Mouse (Mus musculus) urinary bladder, postnatal 10 days (tissue): ENCODE data around the gene Zfand2a.
A peak's percentile ranks its signal among the peaks of the same experiment; 100 is the strongest.

Source experiments
- DNase-seq: peaks from one replicate; pipeline ENCODE4 v3.0.0; 2022; ENCODE audit warnings: low spot score

Zfand2a gene

GRCm38 (mm10) chr5:139484185-139484814 is at the start of gene Zfand2a:
Gene Zfand2a (minus strand): TSS chr5:139484549.
- peak; percentile 98 for DNase-seq

GRCm38 (mm10) chr5:139528851-139529250 is 44.5 kb upstream of the Zfand2a start:
- no peak for DNase-seq

- no peak for DNase-seq
Observed at GRCm38 (mm10) chr5:139521987-139522386, 37.6 kb upstream of the Zfand2a start.

GRCm38 (mm10) chr5:139520069-139520834 is 35.9 kb upstream of the Zfand2a start:
- DNase-seq, result no peak

- DNase-seq, result no peak
Observed at GRCm38 (mm10) chr5:139516281-139516680, 31.9 kb upstream of the Zfand2a start.

GRCm38 (mm10) chr5:139512201-139512600 is 27.9 kb upstream of the Zfand2a start:
- no peak for DNase-seq

- DNase-seq, result no peak
Observed at GRCm38 (mm10) chr5:139510682-139511366, 26.5 kb upstream of the Zfand2a start.

- no peak for DNase-seq
Observed at GRCm38 (mm10) chr5:139506207-139506606, 21.9 kb upstream of the Zfand2a start.

GRCm38 (mm10) chr5:139505073-139505606 is 20.8 kb upstream of the Zfand2a start:
- DNase-seq, result peak; percentile 43

- DNase-seq, result no peak
Observed at GRCm38 (mm10) chr5:139502281-139502680, 17.9 kb upstream of the Zfand2a start.

GRCm38 (mm10) chr5:139498791-139499190 is 14.4 kb upstream of the Zfand2a start:
- DNase-seq, result no peak

GRCm38 (mm10) chr5:139496939-139497338 is 12.6 kb upstream of the Zfand2a start:
- DNase-seq, result no peak

GRCm38 (mm10) chr5:139495019-139495669 is 10.8 kb upstream of the Zfand2a start:
- DNase-seq, result no peak

- DNase-seq, result no peak
Observed at GRCm38 (mm10) chr5:139493690-139494089, 9.3 kb upstream of the Zfand2a start.

GRCm38 (mm10) chr5:139491348-139491747 is 7.0 kb upstream of the Zfand2a start:
- DNase-seq, result no peak

GRCm38 (mm10) chr5:139490131-139490530 is 5.8 kb upstream of the Zfand2a start:
- no peak for DNase-seq

GRCm38 (mm10) chr5:139483171-139483848 is 1.0 kb downstream of the Zfand2a start:
- DNase-seq, result no peak

GRCm38 (mm10) chr5:139480406-139480805 is 3.9 kb downstream of the Zfand2a start:
- no peak for DNase-seq

GRCm38 (mm10) chr5:139479088-139479487 is 5.3 kb downstream of the Zfand2a start:
- no peak for DNase-seq

- DNase-seq, result no peak
Observed at GRCm38 (mm10) chr5:139474741-139475140, 9.6 kb downstream of the Zfand2a start.

GRCm38 (mm10) chr5:139467998-139468397 is 16.4 kb downstream of the Zfand2a start:
- no peak for DNase-seq

GRCm38 (mm10) chr5:139466801-139467200 is 17.5 kb downstream of the Zfand2a start:
- no peak for DNase-seq
